Mouse (Mus musculus): Measurements from ENCODE around the gene Lrrfip1.

DNA sequence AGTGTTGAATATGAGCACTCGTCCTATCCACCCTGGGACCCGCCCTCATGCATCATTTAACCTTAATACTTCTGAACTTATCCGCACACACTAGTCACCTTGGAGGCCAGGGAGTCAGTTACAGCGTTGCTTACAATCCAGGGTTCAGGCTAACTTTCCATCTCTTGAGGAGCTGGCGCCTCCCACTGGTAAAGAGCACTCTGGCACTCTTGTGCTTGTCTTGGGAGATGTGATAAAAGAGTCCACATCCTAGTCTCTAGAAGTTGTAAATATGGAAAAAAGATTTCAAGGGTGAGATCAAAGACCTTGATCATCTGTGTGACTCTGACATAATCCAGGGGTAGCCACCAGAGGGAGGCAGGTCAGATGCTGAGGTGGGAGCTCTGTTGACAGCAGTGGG, 109.0 kb downstream of the Lrrfip1 start:
- no peak for TF ChIP-seq CTCF (IDR thresholded peaks at IDR 0.05; ENCODE audit: extremely low read depth, insufficient read depth, insufficient read length, insufficient replicate concordance)
- TF ChIP-seq POLR2A (IDR thresholded peaks at IDR 0.05; ENCODE audit: low read depth, low read length), result no peak

Data from spleen, adult 2 months (tissue).